Mouse (Mus musculus) myocyte (in vitro differentiated cells): ENCODE measurements around the gene Nfkbid.

Source experiments
- CEBPB ChIP-seq: IDR thresholded peaks from 2 replicates; pipeline ENCODE4 v1.6.1; 2011; ENCODE audit warnings: mild to moderate bottlenecking, moderate library complexity; ENCODE audit not compliant: poor library complexity, insufficient read depth, severe bottlenecking
- E2F4 ChIP-seq: IDR thresholded peaks from one replicate; pipeline ENCODE4 v1.6.1; 2011; ENCODE audit warnings: mild to moderate bottlenecking, control low read depth, moderate library complexity; ENCODE audit not compliant: insufficient read depth
- MAX ChIP-seq: IDR thresholded peaks from one replicate; pipeline ENCODE4 v1.6.1; 2011; ENCODE audit warnings: low read depth, mild to moderate bottlenecking, control low read depth
- MYOD1 ChIP-seq, 3 experiments: IDR thresholded peaks; one replicate each; pipeline ENCODE4 v1.6.1; 2011; ENCODE audit warnings: control low read depth in 2 of 3, low read depth in 2 of 3, mild to moderate bottlenecking in 2 of 3, moderate library complexity in 1 of 3; ENCODE audit not compliant: insufficient read length in 2 of 3, control insufficient read depth in 1 of 3
- MYOG ChIP-seq, 3 experiments: IDR thresholded peaks; one replicate each; pipeline ENCODE4 v1.6.1; 2011; ENCODE audit warnings: control low read depth in 2 of 3, low read depth in 2 of 3, mild to moderate bottlenecking in 2 of 3; ENCODE audit not compliant: insufficient read length in 2 of 3, control insufficient read depth in 1 of 3, insufficient read depth in 1 of 3
- POLR2A ChIP-seq: IDR thresholded peaks from one replicate; pipeline ENCODE4 v1.6.1; 2011; ENCODE audit warnings: low read depth, mild to moderate bottlenecking, control low read depth, moderate library complexity; ENCODE audit not compliant: insufficient read length
- POLR2AphosphoS2 ChIP-seq: IDR thresholded peaks from one replicate; pipeline ENCODE4 v1.6.1; 2011; ENCODE audit warnings: low read depth, control low read depth; ENCODE audit not compliant: insufficient read length
- SRF ChIP-seq: IDR thresholded peaks from one replicate; pipeline ENCODE4 v1.6.1; 2011; ENCODE audit warnings: low read depth; ENCODE audit not compliant: control insufficient read depth, insufficient read length
- TCF12 ChIP-seq: IDR thresholded peaks from one replicate; pipeline ENCODE4 v1.6.1; 2011; ENCODE audit warnings: mild to moderate bottlenecking, control low read depth; ENCODE audit not compliant: poor library complexity, insufficient read depth, severe bottlenecking
- TCF3 ChIP-seq: IDR thresholded peaks from one replicate; pipeline ENCODE4 v1.6.1; 2011; ENCODE audit warnings: low read depth, control low read depth; ENCODE audit not compliant: insufficient read length
- USF1 ChIP-seq: IDR thresholded peaks from one replicate; pipeline ENCODE4 v1.6.1; 2011; ENCODE audit warnings: low read depth, mild to moderate bottlenecking, control low read depth, moderate library complexity

- no peak for TF ChIP-seq POLR2A
- no peak for TF ChIP-seq CEBPB
- no peak for TF ChIP-seq MAX
- no peak for TF ChIP-seq SRF
- TF ChIP-seq TCF12: no peak
- no peak for TF ChIP-seq USF1
- TF ChIP-seq E2F4: no peak
- peak in 1 of 3 experiments; percentile 67 for TF ChIP-seq MYOG (IDR thresholded peaks at IDR 0.05; ENCODE audit: control insufficient read depth in 1 of 3, insufficient read depth in 1 of 3, insufficient read length in 2 of 3, low read depth in 2 of 3)
- TF ChIP-seq TCF3: no peak
- TF ChIP-seq POLR2AphosphoS2: no peak
- no peak for TF ChIP-seq MYOD1 (IDR thresholded peaks at IDR 0.05; ENCODE audit: control insufficient read depth in 1 of 3, insufficient read length in 2 of 3, low read depth in 2 of 3)
Measured at GRCm38 (mm10) chr7:30408639-30409038, 12.9 kb upstream of the Nfkbid start.
